Mouse (Mus musculus): ENCODE measurements around the gene Itpr3.

- TF ChIP-seq ZNF384 (IDR thresholded peaks at IDR 0.05; ENCODE audit: low read depth, low read length), result no peak
- TF ChIP-seq MAFK (IDR thresholded peaks at IDR 0.05; ENCODE audit: insufficient read depth, low read depth, low read length), result no peak
These were observed 72.2 kb downstream of the Itpr3 start for GRCm38 (mm10) chr17:27129291-27129690.

Data from ES-E14 (cell line).